Comparison of ENCODE assay signal across 14 mouse cellular contexts in genomic region chr14:51929968-51930367, GRCm38 (mm10). TPM values are rescaled to one million over a fixed set of nuclear protein-coding genes. Genes with fewer than 3 reads are reported as not detected.
DNase-seq lines count a peak whose midpoint lies in the region; ATAC-seq lines count a peak whose summit lies in the region.
"Had no signal": no experiment of that assay in that cellular context is flagged by ENCODE, and none has a peak within 500 bp of the region (broad histone marks: within the 10 kb centered on the region; RNA-seq: fewer than 3 reads in every experiment).

No protein-coding gene starts in this region.

- WGBS in forebrain, embryonic 15.5 days = 62% methylated on average over 9 of the region's 9 CpGs
- WGBS in forebrain, embryonic 13.5 days = 65% methylated on average over 9 of the region's 9 CpGs
- 69% methylated on average over 9 of the region's 9 CpGs for WGBS in hindbrain, embryonic 16.5 days
- WGBS in hindbrain, embryonic 10.5 days = 73% methylated on average over 9 of the region's 9 CpGs
- WGBS in stomach, embryonic 16.5 days = 45% methylated on average over 9 of the region's 9 CpGs

- no peaks in the 10 kb centered on the region for H3K9me3 ChIP-seq in forebrain, embryonic 15.5 days
- H3K9me3 ChIP-seq in forebrain, embryonic 13.5 days (replicated peaks) = no peaks in the 10 kb centered on the region
- H3K9me3 ChIP-seq in hindbrain, embryonic 16.5 days (ENCODE audit: control insufficient read depth, low read length) = no peaks in the 10 kb centered on the region
- no peaks in the 10 kb centered on the region for H3K9me3 ChIP-seq in hindbrain, embryonic 10.5 days
- peaks cover 9% of the 10 kb centered on the region; the same call in 1 of the 2 replicates for H3K9me3 ChIP-seq in megakaryocyte, embryonic 14.5 days
- H3K9me3 ChIP-seq in stomach, embryonic 16.5 days (replicated peaks; ENCODE audit: control insufficient read depth, low read length) = no peaks in the 10 kb centered on the region
- H3K9me3 ChIP-seq: G1E had no signal

- H3K4me1 ChIP-seq in forebrain, embryonic 15.5 days = peaks cover 14% of the 10 kb centered on the region; the same call in 1 of the 2 replicates
- 0 out of 2 replicates have a peak, but pooled peaks cover 5% of the 10 kb centered on the region for H3K4me1 ChIP-seq in forebrain, embryonic 13.5 days
- no peaks in the 10 kb centered on the region for H3K4me1 ChIP-seq in hindbrain, embryonic 16.5 days (ENCODE audit: control insufficient read depth, insufficient read depth, low read depth, low read length)
- H3K4me1 ChIP-seq in hindbrain, embryonic 10.5 days (replicated peaks) = no peaks in the 10 kb centered on the region; the same call in 1 of the 2 replicates
- H3K4me1 ChIP-seq in megakaryocyte, embryonic 14.5 days = peaks cover 14% of the 10 kb centered on the region
- H3K4me1 ChIP-seq in stomach, embryonic 16.5 days (ENCODE audit: control insufficient read depth, insufficient read depth, low read length) = peaks cover 24% of the 10 kb centered on the region

- no peaks in the 10 kb centered on the region for H3K36me3 ChIP-seq in forebrain, embryonic 15.5 days
- H3K36me3 ChIP-seq in forebrain, embryonic 13.5 days (ENCODE audit: poor library complexity, severe bottlenecking) = no peaks in the 10 kb centered on the region
- no peaks in the 10 kb centered on the region for H3K36me3 ChIP-seq in hindbrain, embryonic 16.5 days (ENCODE audit: control insufficient read depth, insufficient read depth, low read length)
- no peaks in the 10 kb centered on the region for H3K36me3 ChIP-seq in hindbrain, embryonic 10.5 days
- no peaks in the 10 kb centered on the region for H3K36me3 ChIP-seq in megakaryocyte, embryonic 14.5 days (replicated peaks; ENCODE audit: low read length)
- H3K36me3 ChIP-seq in stomach, embryonic 16.5 days (ENCODE audit: control insufficient read depth, insufficient read depth, low read length) = no peaks in the 10 kb centered on the region
- H3K36me3 ChIP-seq: G1E had no signal

- no peak for DNase-seq in hindbrain, embryonic 10.5 days (ENCODE audit: low spot score)
- DNase-seq: cerebellum, postnatal 36 days had no signal

- peak overlapping the region; percentile 9; the same call in 1 of the 2 replicates for H3K27ac ChIP-seq in forebrain, embryonic 15.5 days (replicated peaks)
- no peak overlapping the region for H3K27ac ChIP-seq in forebrain, embryonic 13.5 days
- H3K27ac ChIP-seq in hindbrain, embryonic 16.5 days (ENCODE audit: low read depth, low read length) = peak overlapping the region; percentile 44
- H3K27ac ChIP-seq in hindbrain, embryonic 10.5 days = no peak overlapping the region
- H3K27ac ChIP-seq in stomach, embryonic 16.5 days (ENCODE audit: low read length) = peak overlapping the region; percentile 70

- no peak for ATAC-seq in forebrain, embryonic 15.5 days (replicated peaks)
- no peak for ATAC-seq in forebrain, embryonic 13.5 days
- ATAC-seq in hindbrain, embryonic 16.5 days = no peak
- no peak for ATAC-seq in megakaryocyte, adult 5-6 weeks (ENCODE audit: poor library complexity, severe bottlenecking)
- no peak for ATAC-seq in stomach, embryonic 16.5 days (ENCODE audit: insufficient read depth, low FRiP score)
- no peak for ATAC-seq in cerebellum, adult (ENCODE audit: insufficient number of reproducible peaks, low FRiP score, low TSS enrichment)
- ATAC-seq: activated CD4-positive, CD25-positive, alpha-beta regulatory T cell, adult 4 months had no signal

- H3K4me2 ChIP-seq in forebrain, embryonic 15.5 days (replicated peaks) = no peak overlapping the region
- H3K4me2 ChIP-seq in forebrain, embryonic 13.5 days = no peak overlapping the region
- H3K4me2 ChIP-seq in hindbrain, embryonic 16.5 days (ENCODE audit: low read length) = no peak overlapping the region
- peak overlapping the region; percentile 36 for H3K4me2 ChIP-seq in stomach, embryonic 16.5 days (ENCODE audit: low read depth, low read length)

- H3K9ac ChIP-seq in forebrain, embryonic 15.5 days (replicated peaks) = no peak overlapping the region
- H3K9ac ChIP-seq in forebrain, embryonic 13.5 days = no peak overlapping the region
- H3K9ac ChIP-seq in hindbrain, embryonic 16.5 days (ENCODE audit: low read depth, low read length) = no peak overlapping the region
- H3K9ac ChIP-seq in stomach, embryonic 16.5 days (ENCODE audit: low read length) = peak overlapping the region; percentile 50

- H3K27me3 ChIP-seq in forebrain, embryonic 15.5 days = no peaks in the 10 kb centered on the region
- H3K27me3 ChIP-seq in forebrain, embryonic 13.5 days = no peaks in the 10 kb centered on the region
- no peaks in the 10 kb centered on the region for H3K27me3 ChIP-seq in hindbrain, embryonic 16.5 days (replicated peaks; ENCODE audit: control insufficient read depth, insufficient read depth, low read length)
- H3K27me3 ChIP-seq in hindbrain, embryonic 10.5 days (ENCODE audit: insufficient read depth, poor library complexity, severe bottlenecking) = no peaks in the 10 kb centered on the region; the same call in 1 of the 2 replicates
- H3K27me3 ChIP-seq in megakaryocyte, embryonic 14.5 days (replicated peaks) = peaks cover 18% of the 10 kb centered on the region
- no peaks in the 10 kb centered on the region for H3K27me3 ChIP-seq in stomach, embryonic 16.5 days (ENCODE audit: control insufficient read depth, insufficient read depth, low read length)

- H3K4me3 ChIP-seq in forebrain, embryonic 15.5 days = no peak overlapping the region
- H3K4me3 ChIP-seq in forebrain, embryonic 13.5 days = no peak overlapping the region
- H3K4me3 ChIP-seq in hindbrain, embryonic 16.5 days (ENCODE audit: low read length) = no peak overlapping the region
- no peak overlapping the region for H3K4me3 ChIP-seq in hindbrain, embryonic 10.5 days
- H3K4me3 ChIP-seq in megakaryocyte, embryonic 14.5 days (replicated peaks) = peak overlapping the region; percentile 85
- H3K4me3 ChIP-seq in stomach, embryonic 16.5 days (replicated peaks; ENCODE audit: low read length) = no peak overlapping the region

RNA-seq across cellular contexts. Expression of gene Rnase13, which starts 7.4 kb away (rescaled TPM):
- polyA plus RNA-seq in forebrain, embryonic 15.5 days (2015; fragmentation: Nextera tagmentation; extraction: Ambion mirVana) = not detected in 2 replicates
- polyA plus RNA-seq in forebrain, embryonic 13.5 days (2015; fragmentation: Nextera tagmentation; extraction: Ambion mirVana) = not detected in 2 replicates
- not detected in 2 replicates for polyA plus RNA-seq in hindbrain, embryonic 16.5 days (2015; fragmentation: Nextera tagmentation; extraction: Ambion mirVana)
- polyA plus RNA-seq in hindbrain, embryonic 10.5 days (2016; fragmentation: Nextera tagmentation; extraction: Ambion mirVana) = not detected in 2 replicates
- polyA plus RNA-seq in megakaryocyte, embryonic 14.5 days (2012; ENCODE audit: insufficient read depth, low replicate concordance) = not detected in 2 replicates
- not detected in 2 replicates for total RNA-seq in megakaryocyte, adult 5-6 weeks (2015)
- total RNA-seq in megakaryocyte, adult 5-6 weeks (2017) = not detected in 2 replicates
- not detected in 2 replicates for polyA plus RNA-seq in stomach, embryonic 16.5 days (2015; fragmentation: Nextera tagmentation; extraction: Ambion mirVana)
- total RNA-seq: G1E; gastrocnemius, postnatal 25 days; layer of hippocampus, adult 18-20 months; left cerebral cortex, postnatal 36 days had no signal
- polyA plus RNA-seq: activated CD4-positive, CD25-positive, alpha-beta regulatory T cell, adult 4 months; G1E had no signal

RNA-seq across cellular contexts. Expression of gene Tppp2, which starts 11.7 kb away (rescaled TPM):
- not detected in 2 replicates for polyA plus RNA-seq in forebrain, embryonic 15.5 days (2015; fragmentation: Nextera tagmentation; extraction: Ambion mirVana)
- not detected in 2 replicates for polyA plus RNA-seq in forebrain, embryonic 13.5 days (2015; fragmentation: Nextera tagmentation; extraction: Ambion mirVana)
- not detected in 2 replicates for polyA plus RNA-seq in hindbrain, embryonic 16.5 days (2015; fragmentation: Nextera tagmentation; extraction: Ambion mirVana)
- not detected in 2 replicates for polyA plus RNA-seq in hindbrain, embryonic 10.5 days (2016; fragmentation: Nextera tagmentation; extraction: Ambion mirVana)
- not detected in 2 replicates for polyA plus RNA-seq in megakaryocyte, embryonic 14.5 days (2012; ENCODE audit: insufficient read depth, low replicate concordance)
- not detected in 2 replicates for total RNA-seq in megakaryocyte, adult 5-6 weeks (2015)
- total RNA-seq in megakaryocyte, adult 5-6 weeks (2017) = not detected in 2 replicates
- polyA plus RNA-seq in stomach, embryonic 16.5 days (2015; fragmentation: Nextera tagmentation; extraction: Ambion mirVana) = not detected in 2 replicates
- total RNA-seq: G1E; layer of hippocampus, adult 18-20 months; left cerebral cortex, postnatal 36 days had no signal
- polyA plus RNA-seq: activated CD4-positive, CD25-positive, alpha-beta regulatory T cell, adult 4 months; G1E had no signal

RNA-seq across cellular contexts. Expression of gene Ndrg2, which starts 16.0 kb away (rescaled TPM):
- 152 TPM in 2 replicates for polyA plus RNA-seq in forebrain, embryonic 15.5 days (2015; fragmentation: Nextera tagmentation; extraction: Ambion mirVana)
- 98.2 and 99.0 TPM in 2 replicates for polyA plus RNA-seq in forebrain, embryonic 13.5 days (2015; fragmentation: Nextera tagmentation; extraction: Ambion mirVana)
- polyA plus RNA-seq in hindbrain, embryonic 16.5 days (2015; fragmentation: Nextera tagmentation; extraction: Ambion mirVana) = 338 and 429 TPM in 2 replicates
- 10.0 and 16.1 TPM in 2 replicates for polyA plus RNA-seq in hindbrain, embryonic 10.5 days (2016; fragmentation: Nextera tagmentation; extraction: Ambion mirVana)
- 0.44 TPM in 1 of 2 replicates, not detected in the other for polyA plus RNA-seq in megakaryocyte, embryonic 14.5 days (2012; ENCODE audit: insufficient read depth, low replicate concordance)
- total RNA-seq in megakaryocyte, adult 5-6 weeks (2015) = 0.36 and 1.5 TPM in 2 replicates
- total RNA-seq in megakaryocyte, adult 5-6 weeks (2017) = not detected in 2 replicates
- polyA plus RNA-seq in stomach, embryonic 16.5 days (2015; fragmentation: Nextera tagmentation; extraction: Ambion mirVana) = 125 and 143 TPM in 2 replicates

RNA-seq across cellular contexts. Expression of gene Slc39a2, which starts 37.3 kb away (rescaled TPM):
- 1.8 and 1.9 TPM in 2 replicates for polyA plus RNA-seq in forebrain, embryonic 15.5 days (2015; fragmentation: Nextera tagmentation; extraction: Ambion mirVana)
- 1.3 and 1.5 TPM in 2 replicates for polyA plus RNA-seq in forebrain, embryonic 13.5 days (2015; fragmentation: Nextera tagmentation; extraction: Ambion mirVana)
- polyA plus RNA-seq in hindbrain, embryonic 16.5 days (2015; fragmentation: Nextera tagmentation; extraction: Ambion mirVana) = 1.5 and 1.9 TPM in 2 replicates
- polyA plus RNA-seq in hindbrain, embryonic 10.5 days (2016; fragmentation: Nextera tagmentation; extraction: Ambion mirVana) = 0.46 and 0.99 TPM in 2 replicates
- 0.89 TPM in 1 of 2 replicates, not detected in the other for polyA plus RNA-seq in megakaryocyte, embryonic 14.5 days (2012; ENCODE audit: insufficient read depth, low replicate concordance)
- 0.07 TPM in 1 of 2 replicates, not detected in the other for total RNA-seq in megakaryocyte, adult 5-6 weeks (2015)
- 0.18 and 0.20 TPM in 2 replicates for total RNA-seq in megakaryocyte, adult 5-6 weeks (2017)
- 0.89 and 0.98 TPM in 2 replicates for polyA plus RNA-seq in stomach, embryonic 16.5 days (2015; fragmentation: Nextera tagmentation; extraction: Ambion mirVana)

RNA-seq across cellular contexts. Expression of gene Mettl17, which starts 45.3 kb away (rescaled TPM):
- 85.5 and 85.7 TPM in 2 replicates for polyA plus RNA-seq in forebrain, embryonic 15.5 days (2015; fragmentation: Nextera tagmentation; extraction: Ambion mirVana)
- 60.5 and 76.5 TPM in 2 replicates for polyA plus RNA-seq in forebrain, embryonic 13.5 days (2015; fragmentation: Nextera tagmentation; extraction: Ambion mirVana)
- polyA plus RNA-seq in hindbrain, embryonic 16.5 days (2015; fragmentation: Nextera tagmentation; extraction: Ambion mirVana) = 80.4 and 88.1 TPM in 2 replicates
- polyA plus RNA-seq in hindbrain, embryonic 10.5 days (2016; fragmentation: Nextera tagmentation; extraction: Ambion mirVana) = 42.6 and 48.1 TPM in 2 replicates
- 4.8 and 6.2 TPM in 2 replicates for polyA plus RNA-seq in megakaryocyte, embryonic 14.5 days (2012; ENCODE audit: insufficient read depth, low replicate concordance)
- total RNA-seq in megakaryocyte, adult 5-6 weeks (2015) = 6.2 and 11.7 TPM in 2 replicates
- 6.3 and 11.1 TPM in 2 replicates for total RNA-seq in megakaryocyte, adult 5-6 weeks (2017)
- polyA plus RNA-seq in stomach, embryonic 16.5 days (2015; fragmentation: Nextera tagmentation; extraction: Ambion mirVana) = 49.7 and 57.7 TPM in 2 replicates

Comparison
In these comparisons a context has a peak if more than half of its experiments do, and no peak if none do; other contexts are left out.
1. H3K27ac ChIP-seq: peak in forebrain, embryonic 15.5 days (single experiment), hindbrain, embryonic 16.5 days (single experiment) and stomach, embryonic 16.5 days (single experiment); none in forebrain, embryonic 13.5 days (single experiment) and hindbrain, embryonic 10.5 days (single experiment).